Mouse (Mus musculus) neural tube, embryonic 14.5 days (tissue): ENCODE measurements around the gene Pcolce. TPM values are rescaled to one million over a fixed set of nuclear protein-coding genes. Genes with fewer than 3 reads are reported as not detected.

Source experiments
- ATAC-seq: fragments of 200-750 bp; cut with Nextera tagmentation; 2 replicates; pipeline ENCODE4 v1.8.0; 2017; ENCODE audit warnings: low read depth, mild to moderate bottlenecking, moderate TSS enrichment, moderate library complexity
- H3K27ac ChIP-seq: fragments of 300-500 bp; sonication (generic); 2 replicates; pipeline ENCODE4 v1.5.1; 2014; ENCODE audit warnings: low read depth, mild to moderate bottlenecking, control low read depth, low read length, moderate library complexity, mixed read lengths
- H3K27me3 ChIP-seq: fragments of 300-500 bp; sonication (generic); 2 replicates; pipeline ENCODE4 v1.6.1; 2014; ENCODE audit warnings: low read length; ENCODE audit not compliant: control insufficient read depth, insufficient read depth
- H3K36me3 ChIP-seq: fragments of 300-500 bp; sonication (generic); 2 replicates; pipeline ENCODE4 v1.6.1; 2014; ENCODE audit warnings: low read length, mixed read lengths; ENCODE audit not compliant: control insufficient read depth, insufficient read depth
- H3K4me1 ChIP-seq: fragments of 300-500 bp; sonication (generic); 2 replicates; pipeline ENCODE4 v1.6.1; 2014; ENCODE audit warnings: low read length; ENCODE audit not compliant: control insufficient read depth, insufficient read depth
- H3K4me2 ChIP-seq: fragments of 300-500 bp; sonication (generic); 2 replicates; pipeline ENCODE4 v1.6.1; 2014; ENCODE audit warnings: mild to moderate bottlenecking, low read depth, low read length, control low read depth
- H3K4me3 ChIP-seq: fragments of 300-500 bp; sonication (generic); 2 replicates; pipeline ENCODE4 v1.5.1; 2014; ENCODE audit warnings: low read depth, low read length, control low read depth, mixed read lengths
- H3K9ac ChIP-seq: fragments of 300-500 bp; sonication (generic); replicated peaks from 2 replicates; pipeline ENCODE4 v1.6.1; 2014; ENCODE audit warnings: low read depth, mild to moderate bottlenecking, control low read depth, low read length, mixed read lengths
- H3K9me3 ChIP-seq: fragments of 300-500 bp; sonication (generic); 2 replicates; pipeline ENCODE4 v1.6.1; 2016; ENCODE audit warnings: low read length; ENCODE audit not compliant: control insufficient read depth
- WGBS: fragments of 180-500 bp; shearing (Covaris S2); extraction: QIAGEN DNeasy Blood & Tissue Kit; methylation state at CpG from one replicate; pipeline ENCODE4 v1.1.7; 2014; 5-methylcytosine and 5-hydroxymethylcytosine counted together
- polyA plus RNA-seq: library from polyadenylated mRNA; unstranded; fragments of >200 nt; fragmentation: Nextera tagmentation; extraction: Ambion mirVana; gene quantifications from 2 replicates; pipeline ENCODE4 v1.2.1, GENCODE M21; 2014

The Pcolce gene
- polyA plus RNA-seq, 1 experiment from 2014 or later: 2.4 TPM

DNA sequence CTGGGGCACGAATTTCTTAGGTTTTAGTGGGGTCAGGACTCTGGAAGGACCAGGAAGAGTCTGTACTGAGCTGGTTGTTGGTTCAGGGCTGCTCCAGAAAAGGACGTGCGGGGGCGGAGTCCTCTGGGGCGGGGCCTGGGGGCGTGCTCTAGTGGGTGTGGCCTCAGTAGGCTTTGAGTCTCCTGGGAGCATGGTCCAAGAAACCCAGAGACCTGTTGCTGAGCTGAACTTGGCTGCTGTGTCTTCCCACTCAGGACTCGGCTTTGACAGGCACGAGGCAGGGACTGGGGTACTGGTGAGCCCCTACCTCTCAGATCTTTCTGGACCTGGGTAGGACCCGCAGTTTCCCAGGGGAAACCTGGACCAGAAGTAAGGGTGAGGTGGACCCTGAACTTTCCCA lies 43.9 kb downstream of the Pcolce start, which contains the start of gene Tfr2:
TSS of gene Tfr2 (plus strand) at position 176 of the 400 bp plus-strand sequence.
- H3K4me1 ChIP-seq: no peaks in the 10 kb centered on the region
- no peak within 1 kb of the TSS for H3K9ac ChIP-seq
- WGBS: 41% methylated on average over 9 of the region's 9 CpGs
- ATAC-seq: no peak
- H3K27ac ChIP-seq: no peak within 1 kb of the TSS
- H3K27me3 ChIP-seq: no peaks in the 10 kb centered on the region
- H3K4me3 ChIP-seq: no peak within 1 kb of the TSS
- no peak within 1 kb of the TSS for H3K4me2 ChIP-seq
- H3K36me3 ChIP-seq: peaks cover 4% of the 10 kb centered on the region; the same call in 1 of the 2 replicates
- no peaks in the 10 kb centered on the region for H3K9me3 ChIP-seq

DNA sequence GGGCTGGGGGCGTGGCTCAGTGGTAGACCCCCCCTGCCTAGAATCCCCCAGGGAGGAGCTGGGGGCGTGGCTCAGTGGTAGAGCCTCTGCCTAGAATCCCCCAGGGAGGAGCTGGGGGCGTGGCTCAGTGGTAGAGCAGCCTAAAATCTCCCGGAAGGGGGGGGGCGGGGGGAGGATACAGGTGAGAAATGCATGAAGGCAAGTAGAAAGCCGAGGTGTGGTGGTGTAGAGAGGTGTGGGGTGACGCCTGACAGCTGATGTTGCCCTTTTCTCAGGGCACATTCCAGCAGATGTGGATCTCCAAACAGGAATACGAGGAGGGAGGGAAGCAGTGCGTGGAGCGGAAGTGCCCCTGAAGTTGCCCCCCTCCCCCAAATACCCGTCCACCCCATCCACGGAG lies 44.6 kb downstream of the Pcolce start:
- 76% methylated on average over 12 of the region's 12 CpGs for WGBS
- no peak overlapping the region for H3K4me3 ChIP-seq
- H3K4me2 ChIP-seq: no peak overlapping the region
- no peak overlapping the region for H3K27ac ChIP-seq
- no peaks in the 10 kb centered on the region for H3K4me1 ChIP-seq
- H3K27me3 ChIP-seq: no peaks in the 10 kb centered on the region
- no peak for ATAC-seq
- no peaks in the 10 kb centered on the region for H3K9me3 ChIP-seq
- H3K9ac ChIP-seq: no peak overlapping the region
- peaks cover 4% of the 10 kb centered on the region; the same call in 1 of the 2 replicates for H3K36me3 ChIP-seq

DNA sequence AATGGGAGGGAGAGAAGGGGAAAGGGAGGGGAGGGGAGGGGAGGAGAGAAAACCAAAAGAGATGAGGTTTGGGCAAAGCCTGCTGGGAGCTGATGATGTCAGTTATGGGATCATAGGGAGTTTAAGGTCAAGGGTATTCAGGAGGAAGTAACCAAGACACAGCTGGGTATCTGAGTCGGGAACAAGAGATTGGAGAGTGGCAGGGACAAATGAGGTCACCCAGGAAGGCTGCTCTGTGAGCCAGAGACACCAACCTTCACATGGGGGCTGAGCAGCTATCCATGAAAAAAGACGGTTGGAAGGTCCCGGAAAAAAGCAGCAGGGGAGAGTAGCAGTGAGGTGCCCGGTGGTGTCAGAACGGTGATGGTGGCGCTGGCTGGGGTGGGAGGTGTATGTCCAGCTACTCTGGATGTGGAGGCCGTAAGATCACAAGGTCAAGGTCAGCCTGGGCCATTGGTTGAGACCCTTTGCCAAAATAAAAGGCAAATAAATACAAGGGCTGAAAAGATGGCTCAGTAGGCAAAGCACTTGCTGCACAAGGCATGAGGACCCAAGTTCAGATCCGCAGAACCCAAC lies 45.3 kb downstream of the Pcolce start:
- peaks cover 4% of the 10 kb centered on the region; the same call in 1 of the 2 replicates for H3K36me3 ChIP-seq
- no peak overlapping the region for H3K9ac ChIP-seq
- no peak overlapping the region for H3K27ac ChIP-seq
- no peak overlapping the region for H3K4me3 ChIP-seq
- no peak for ATAC-seq
- no peaks in the 10 kb centered on the region for H3K4me1 ChIP-seq
- no peak overlapping the region for H3K4me2 ChIP-seq
- H3K27me3 ChIP-seq: no peaks in the 10 kb centered on the region
- H3K9me3 ChIP-seq: no peaks in the 10 kb centered on the region
- 81% methylated on average over 8 of the region's 8 CpGs for WGBS

DNA sequence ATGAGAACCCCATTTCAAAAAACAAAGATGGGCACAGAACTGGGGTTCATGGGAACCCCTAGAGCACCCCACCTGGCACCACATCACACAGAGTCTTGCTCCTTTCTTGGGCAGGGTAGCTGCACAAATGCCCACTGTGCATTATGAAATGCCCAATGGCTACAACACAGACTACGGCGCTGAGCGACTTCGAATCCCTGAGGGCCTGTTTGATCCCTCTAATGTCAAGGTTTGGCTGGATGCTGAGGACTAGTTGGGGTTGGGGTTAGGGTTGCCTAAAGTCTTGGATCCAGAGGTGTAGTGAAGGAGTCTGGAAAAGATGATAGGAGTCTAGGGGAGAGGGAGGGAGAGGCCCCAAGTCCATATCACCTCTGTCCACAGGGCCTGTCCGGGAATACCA lies 47.2 kb downstream of the Pcolce start:
- Histone ChIP-seq H3K27ac (no peak overlapping the region), H3K36me3 (peaks cover 4% of the 10 kb centered on the region; the same call in 1 of the 2 replicates), H3K9me3 (no peaks in the 10 kb centered on the region), H3K27me3 (no peaks in the 10 kb centered on the region), H3K4me3 (no peak overlapping the region), H3K4me1 (no peaks in the 10 kb centered on the region), H3K4me2 (no peak overlapping the region), H3K9ac (no peak overlapping the region)
- ATAC-seq: no peak
- 92% methylated on average over 5 of the region's 5 CpGs for WGBS

DNA sequence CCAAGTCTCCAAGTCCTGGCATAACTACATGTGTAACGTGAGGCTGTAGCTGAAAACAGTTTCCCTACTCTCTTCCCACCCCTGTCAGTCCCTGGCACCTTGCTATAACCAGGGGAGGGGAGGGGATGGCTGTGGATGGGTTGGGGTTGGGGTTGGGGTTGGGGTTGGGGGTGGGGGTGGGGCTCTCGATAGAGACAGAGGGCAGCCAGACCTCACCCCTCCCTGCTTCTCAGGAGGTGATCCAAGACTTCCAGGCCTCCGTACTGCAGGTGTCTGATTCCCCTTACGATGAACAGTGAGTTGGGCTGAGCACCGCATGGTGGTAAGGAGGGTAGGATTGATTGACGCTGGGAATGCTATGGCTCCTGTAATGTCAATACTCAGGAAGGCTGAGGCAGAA lies 47.8 kb downstream of the Pcolce start:
- Histone ChIP-seq H3K9me3 (no peaks in the 10 kb centered on the region), H3K9ac (no peak overlapping the region), H3K27ac (no peak overlapping the region), H3K36me3 (peaks cover 4% of the 10 kb centered on the region; the same call in 1 of the 2 replicates), H3K4me1 (no peaks in the 10 kb centered on the region), H3K4me2 (no peak overlapping the region), H3K27me3 (no peaks in the 10 kb centered on the region), H3K4me3 (no peak overlapping the region)
- WGBS: 79% methylated on average over 6 of the region's 6 CpGs
- ATAC-seq: no peak

DNA sequence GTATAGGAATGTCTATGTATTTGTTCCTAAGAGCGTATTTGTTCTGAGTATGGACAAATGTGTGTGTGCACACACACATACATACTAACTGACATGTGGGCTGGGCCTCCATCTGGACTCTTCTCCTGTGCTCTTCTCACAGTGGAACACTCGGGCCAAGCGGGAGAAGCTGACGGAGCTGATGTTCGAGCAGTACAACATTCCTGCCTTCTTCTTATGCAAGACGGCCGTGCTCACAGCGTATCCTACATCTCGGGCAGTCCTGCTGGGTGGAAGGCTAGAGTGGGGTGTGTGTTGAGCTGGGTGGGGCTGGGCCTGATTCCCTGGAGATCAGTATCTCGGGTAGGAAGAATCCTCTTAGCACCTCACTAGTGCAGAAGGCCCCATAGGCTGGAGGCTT lies 50.6 kb downstream of the Pcolce start:
- WGBS: 77% methylated on average over 10 of the region's 10 CpGs
- Histone ChIP-seq H3K4me2 (no peak overlapping the region), H3K27me3 (no peaks in the 10 kb centered on the region), H3K9ac (no peak overlapping the region), H3K36me3 (peaks cover 4% of the 10 kb centered on the region; the same call in 1 of the 2 replicates), H3K27ac (no peak overlapping the region), H3K9me3 (no peaks in the 10 kb centered on the region), H3K4me3 (no peak overlapping the region), H3K4me1 (no peaks in the 10 kb centered on the region)
- ATAC-seq: no peak

DNA sequence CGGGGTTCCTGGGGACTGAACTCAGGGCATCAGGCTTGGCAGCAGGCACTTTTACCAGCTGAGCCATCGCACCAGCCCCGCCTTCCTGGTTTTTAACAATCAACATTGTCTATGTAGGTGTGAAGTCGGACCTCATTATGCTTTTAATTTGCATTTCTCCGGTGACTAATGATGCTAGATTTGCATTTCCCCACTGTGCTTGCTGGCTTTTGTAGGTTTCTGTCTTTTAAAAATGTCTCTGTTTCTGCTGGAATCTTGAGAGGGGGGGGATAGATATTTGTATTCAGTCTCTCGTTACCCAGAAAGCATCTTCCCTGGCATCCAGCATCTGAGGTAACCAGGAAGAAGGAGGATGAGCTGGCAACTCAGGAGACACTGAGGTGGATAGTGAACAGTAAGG lies 52.0 kb downstream of the Pcolce start:
- no peaks in the 10 kb centered on the region for H3K36me3 ChIP-seq
- no peak overlapping the region for H3K27ac ChIP-seq
- no peaks in the 10 kb centered on the region for H3K27me3 ChIP-seq
- H3K9me3 ChIP-seq: no peaks in the 10 kb centered on the region
- no peak overlapping the region for H3K4me2 ChIP-seq
- H3K4me3 ChIP-seq: no peak overlapping the region
- no peaks in the 10 kb centered on the region for H3K4me1 ChIP-seq
- H3K9ac ChIP-seq: no peak overlapping the region
- 57% methylated on average over 6 of the region's 6 CpGs for WGBS
- ATAC-seq: no peak

Other genes with a start within 250 kb of the Pcolce start
- gene Zan, start 136.7 kb downstream of the Pcolce start, polyA plus RNA-seq: 0.08 TPM in 2 replicates
- 82.9 and 98.3 TPM in 2 replicates for gene Pop7, start 111.3 kb downstream of the Pcolce start, polyA plus RNA-seq
- gene Gigyf1, start 95.2 kb downstream of the Pcolce start, polyA plus RNA-seq: 16.3 and 21.2 TPM in 2 replicates
- gene Epo, start 80.5 kb downstream of the Pcolce start, polyA plus RNA-seq: not detected in 2 replicates
- 553 and 557 TPM in 2 replicates for gene Gnb2, start 80.3 kb downstream of the Pcolce start, polyA plus RNA-seq
- gene Actl6b, start 60.3 kb downstream of the Pcolce start, polyA plus RNA-seq: 206 and 236 TPM in 2 replicates
- gene Tfr2, start 43.9 kb downstream of the Pcolce start, polyA plus RNA-seq: 4.9 and 5.8 TPM in 2 replicates
- 80.5 and 90.7 TPM in 2 replicates for gene Mospd3, start 12.7 kb downstream of the Pcolce start, polyA plus RNA-seq
- gene Fbxo24, start 15.2 kb upstream of the Pcolce start, polyA plus RNA-seq: 0.19 TPM in 1 of 2 replicates, not detected in the other
- 16.0 and 18.4 TPM in 2 replicates for gene Lrch4, start 15.3 kb upstream of the Pcolce start, polyA plus RNA-seq
- gene Gm20605, start 15.4 kb upstream of the Pcolce start, polyA plus RNA-seq: 6.5 and 7.9 TPM in 2 replicates
- 5.7 and 5.9 TPM in 2 replicates for gene Sap25, start 27.6 kb upstream of the Pcolce start, polyA plus RNA-seq
- 0.31 TPM in 1 of 2 replicates, not detected in the other for gene Irs3, start 31.9 kb upstream of the Pcolce start, polyA plus RNA-seq
- gene Agfg2, start 70.9 kb upstream of the Pcolce start, polyA plus RNA-seq: 11.3 and 12.9 TPM in 2 replicates
- 13.6 and 22.3 TPM in 2 replicates for gene Nyap1, start 127.8 kb upstream of the Pcolce start, polyA plus RNA-seq
- gene Tsc22d4, start 131.9 kb upstream of the Pcolce start, polyA plus RNA-seq: 80.1 and 85.1 TPM in 2 replicates
- gene Ppp1r35, start 165.1 kb upstream of the Pcolce start, polyA plus RNA-seq: 37.8 and 43.7 TPM in 2 replicates
- 13.1 and 17.0 TPM in 2 replicates for gene Mepce, start 173.9 kb upstream of the Pcolce start, polyA plus RNA-seq
- 11.2 and 13.9 TPM in 2 replicates for gene Zcwpw1, start 174.0 kb upstream of the Pcolce start, polyA plus RNA-seq
- not detected in 2 replicates for gene Pilra, start 222.5 kb upstream of the Pcolce start, polyA plus RNA-seq
- gene Pilrb1, start 244.3 kb upstream of the Pcolce start, polyA plus RNA-seq: not detected in 2 replicates